ENCODE assay signal across 25 mouse cellular contexts in genomic region chr12:88900728-88901080, GRCm38 (mm10).
DNase-seq lines count a peak whose midpoint lies in the region; ATAC-seq and TF ChIP-seq lines count a peak whose summit lies in the region.
"Had no signal": no experiment of that assay in that cellular context is flagged by ENCODE, and none has a peak within 500 bp of the region (broad histone marks: within the 10 kb centered on the region; RNA-seq: fewer than 3 reads in every experiment).

No protein-coding gene starts in this region.

- no peak for TF ChIP-seq CTCF in forebrain, postnatal 0 days (IDR thresholded peaks at IDR 0.05; ENCODE audit: low read depth)

- H3K9ac ChIP-seq in forebrain, embryonic 15.5 days (replicated peaks): no peak overlapping the region
- H3K9ac ChIP-seq in forebrain, postnatal 0 days: no peak overlapping the region
- no peak overlapping the region for H3K9ac ChIP-seq in midbrain, embryonic 13.5 days (replicated peaks)
- no peak overlapping the region for H3K9ac ChIP-seq in midbrain, embryonic 11.5 days (ENCODE audit: low read length)
- H3K9ac ChIP-seq: heart, embryonic 13.5 days; hindbrain, embryonic 15.5 days; limb, embryonic 12.5 days; liver, postnatal 0 days; stomach, embryonic 15.5 days had no signal

- peak overlapping the region; percentile 46; the same call in 1 of the 2 replicates for H3K27ac ChIP-seq in forebrain, embryonic 15.5 days (replicated peaks)
- no peak overlapping the region for H3K27ac ChIP-seq in forebrain, postnatal 0 days (ENCODE audit: low read depth, low read length)
- H3K27ac ChIP-seq in midbrain, embryonic 13.5 days: 0 out of 2 replicates have a peak overlapping the region, but pooled peaks have one; percentile 53
- H3K27ac ChIP-seq in midbrain, embryonic 11.5 days (ENCODE audit: low read depth, low read length): no peak overlapping the region
- H3K27ac ChIP-seq: heart, embryonic 13.5 days; hindbrain, embryonic 15.5 days; kidney, postnatal 0 days; left cerebral cortex, adult 2 months; limb, embryonic 12.5 days; macrophage; stomach, embryonic 15.5 days had no signal

- no peak overlapping the region for H3K4me3 ChIP-seq in forebrain, embryonic 15.5 days
- no peak overlapping the region for H3K4me3 ChIP-seq in forebrain, postnatal 0 days (ENCODE audit: low read depth, low read length)
- H3K4me3 ChIP-seq in midbrain, embryonic 13.5 days (replicated peaks): no peak overlapping the region
- no peak overlapping the region for H3K4me3 ChIP-seq in midbrain, embryonic 11.5 days (ENCODE audit: low read depth, low read length)
- H3K4me3 ChIP-seq: heart, embryonic 13.5 days; hindbrain, embryonic 15.5 days; left cerebral cortex, adult 2 months; limb, embryonic 12.5 days; stomach, embryonic 15.5 days had no signal

- no peak for ATAC-seq in forebrain, embryonic 15.5 days (replicated peaks)
- no peak for ATAC-seq in forebrain, postnatal 0 days
- ATAC-seq in midbrain, embryonic 13.5 days: no peak
- ATAC-seq in midbrain, embryonic 11.5 days (ENCODE audit: low FRiP score): no peak
- ATAC-seq: liver, postnatal 0 days; lung, postnatal 0 days had no signal

- DNase-seq in cerebellum, adult 9-11 months: peak; percentile 7
- no peak for DNase-seq in cerebellum, adult 11-12 months
- no peak for DNase-seq in forebrain, postnatal 0 days
- no peak for DNase-seq in midbrain, embryonic 11.5 days (ENCODE audit: low spot score, missing footprints)
- no peak for DNase-seq in B cell, adult 2 months
- DNase-seq: adrenal gland, postnatal 10 days; gastrocnemius, postnatal 25 days; heart, adult 18-20 months; heart, postnatal 14 days; kidney, adult 2 months; layer of hippocampus, adult 9-11 months; liver, postnatal 0 days; thymus, adult 2 months; thymus, postnatal 4 days had no signal

- H3K4me2 ChIP-seq in forebrain, embryonic 15.5 days (replicated peaks): no peak overlapping the region
- H3K4me2 ChIP-seq in forebrain, postnatal 0 days (ENCODE audit: low read depth): no peak overlapping the region
- no peak overlapping the region for H3K4me2 ChIP-seq in midbrain, embryonic 13.5 days (replicated peaks)
- H3K4me2 ChIP-seq in midbrain, embryonic 11.5 days: no peak overlapping the region
- H3K4me2 ChIP-seq: heart, embryonic 13.5 days; hindbrain, embryonic 15.5 days; limb, embryonic 12.5 days; liver, embryonic 11.5 days; stomach, embryonic 15.5 days had no signal

- 21% methylated on average over 1 of the region's 1 CpGs for WGBS in forebrain, embryonic 15.5 days
- WGBS in forebrain, postnatal 0 days: 17% methylated on average over 1 of the region's 1 CpGs
- WGBS in midbrain, embryonic 13.5 days: 17% methylated on average over 1 of the region's 1 CpGs
- 11% methylated on average over 1 of the region's 1 CpGs for WGBS in midbrain, embryonic 11.5 days

- no peaks in the 10 kb centered on the region for H3K36me3 ChIP-seq in forebrain, embryonic 15.5 days
- no peaks in the 10 kb centered on the region for H3K36me3 ChIP-seq in forebrain, postnatal 0 days (ENCODE audit: insufficient read depth)
- no peaks in the 10 kb centered on the region for H3K36me3 ChIP-seq in midbrain, embryonic 13.5 days
- no peaks in the 10 kb centered on the region for H3K36me3 ChIP-seq in midbrain, embryonic 11.5 days (ENCODE audit: control insufficient read depth, insufficient read depth, low read length)
- H3K36me3 ChIP-seq: heart, embryonic 13.5 days; hindbrain, embryonic 15.5 days; limb, embryonic 12.5 days; stomach, embryonic 15.5 days had no signal

- H3K4me1 ChIP-seq in forebrain, embryonic 15.5 days: peaks cover 22% of the 10 kb centered on the region
- peaks cover 3% of the 10 kb centered on the region; the same call in 1 of the 2 replicates for H3K4me1 ChIP-seq in forebrain, postnatal 0 days (ENCODE audit: insufficient read depth)
- peaks cover 25% of the 10 kb centered on the region for H3K4me1 ChIP-seq in midbrain, embryonic 13.5 days (replicated peaks)
- H3K4me1 ChIP-seq in midbrain, embryonic 11.5 days (ENCODE audit: control insufficient read depth, insufficient read depth, low read length): peaks cover 4% of the 10 kb centered on the region; the same call in 1 of the 2 replicates
- H3K4me1 ChIP-seq: heart, embryonic 13.5 days; stomach, embryonic 15.5 days had no signal

- no peaks in the 10 kb centered on the region for H3K27me3 ChIP-seq in forebrain, embryonic 15.5 days
- H3K27me3 ChIP-seq in forebrain, postnatal 0 days (ENCODE audit: insufficient read depth, low read length): no peaks in the 10 kb centered on the region
- no peaks in the 10 kb centered on the region for H3K27me3 ChIP-seq in midbrain, embryonic 13.5 days
- no peaks in the 10 kb centered on the region for H3K27me3 ChIP-seq in midbrain, embryonic 11.5 days (ENCODE audit: control insufficient read depth, insufficient read depth, low read length)
- H3K27me3 ChIP-seq: heart, embryonic 13.5 days; hindbrain, embryonic 15.5 days; limb, embryonic 12.5 days; stomach, embryonic 15.5 days had no signal

- H3K9me3 ChIP-seq in forebrain, embryonic 15.5 days: no peaks in the 10 kb centered on the region
- no peaks in the 10 kb centered on the region for H3K9me3 ChIP-seq in forebrain, postnatal 0 days (ENCODE audit: low read length)
- H3K9me3 ChIP-seq in midbrain, embryonic 13.5 days: no peaks in the 10 kb centered on the region
- no peaks in the 10 kb centered on the region for H3K9me3 ChIP-seq in midbrain, embryonic 11.5 days (ENCODE audit: control insufficient read depth, low read length)
- H3K9me3 ChIP-seq: heart, embryonic 13.5 days; hindbrain, embryonic 15.5 days; limb, embryonic 12.5 days; stomach, embryonic 15.5 days had no signal

Comparison
In these comparisons a context has a peak if more than half of its experiments do, and no peak if none do; other contexts are left out.
1. H3K27ac ChIP-seq: peak in forebrain, embryonic 15.5 days (single experiment) and midbrain, embryonic 13.5 days (single experiment); none in forebrain, postnatal 0 days (single experiment) and midbrain, embryonic 11.5 days (single experiment).